In the genomic region with DNA sequence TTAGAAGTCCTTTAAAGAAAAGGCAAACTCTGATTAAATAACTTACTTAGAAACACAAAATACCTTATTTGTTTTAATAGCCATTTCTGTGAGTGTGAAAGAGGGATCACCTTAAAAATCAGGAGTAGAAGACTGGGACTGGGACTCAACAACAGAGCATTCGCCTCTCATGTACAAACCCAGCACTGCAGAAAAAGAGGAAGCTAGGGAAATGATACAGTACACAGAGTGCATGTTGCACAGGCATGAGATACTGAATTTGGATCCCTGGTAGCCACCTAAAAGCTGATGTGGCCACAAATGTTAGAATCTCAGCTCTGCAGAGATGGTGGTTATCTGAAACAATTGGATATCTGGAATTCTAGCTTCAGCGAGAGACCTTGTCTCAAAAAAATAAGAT, we compare ENCODE assay signal across 27 mouse cellular contexts. TPM values are rescaled to one million over a fixed set of nuclear protein-coding genes. Genes with fewer than 3 reads are reported as not detected.
A peak's percentile ranks its signal among the peaks of the same experiment; 100 is the strongest.
DNase-seq lines count a peak whose midpoint lies in the region; ATAC-seq and TF ChIP-seq lines count a peak whose summit lies in the region.
"Had no signal": no experiment of that assay in that cellular context is flagged by ENCODE, and none has a peak within 500 bp of the region (broad histone marks: within the 10 kb centered on the region; RNA-seq: fewer than 3 reads in every experiment).

No protein-coding gene starts in this region.

- no peaks in the 10 kb centered on the region for H3K36me3 ChIP-seq in stomach, postnatal 0 days (ENCODE audit: control insufficient read depth, insufficient read depth, low read length)
- H3K36me3 ChIP-seq: G1E had no signal

- 85% methylated on average over 2 of the region's 2 CpGs for WGBS in stomach, postnatal 0 days

- no peaks in the 10 kb centered on the region for H3K4me1 ChIP-seq in stomach, postnatal 0 days (replicated peaks; ENCODE audit: control insufficient read depth, insufficient read depth)

- no peaks in the 10 kb centered on the region for H3K27me3 ChIP-seq in stomach, postnatal 0 days (ENCODE audit: control insufficient read depth, insufficient read depth, low read length)

- TF ChIP-seq EP300 in stomach, postnatal 0 days (optimal IDR thresholded peaks at IDR 0.05) = no peak

- no peak overlapping the region for H3K4me2 ChIP-seq in stomach, postnatal 0 days (replicated peaks; ENCODE audit: low read depth)

- TF ChIP-seq CTCF in stomach, postnatal 0 days (IDR thresholded peaks at IDR 0.05; ENCODE audit: low read depth) = no peak

- no peak overlapping the region for H3K4me3 ChIP-seq in stomach, postnatal 0 days (ENCODE audit: low read depth, low read length)

- no peaks in the 10 kb centered on the region for H3K9me3 ChIP-seq in stomach, postnatal 0 days (ENCODE audit: control insufficient read depth, low read length)
- H3K9me3 ChIP-seq: G1E had no signal

- peak; percentile 63 for ATAC-seq in common myeloid progenitor, adult 5-6 weeks (replicated peaks; ENCODE audit: low read depth, poor library complexity, severe bottlenecking)
- peak; percentile 56 to 68; a peak in 3 of 4 replicates for ATAC-seq in hematopoietic stem cell, adult 5-6 weeks (replicated peaks in 1 of 2; ENCODE audit: insufficient read depth in 1 of 2, low FRiP score in 2 of 2, low TSS enrichment in 1 of 2, low read depth in 1 of 2, poor library complexity in 2 of 2, severe bottlenecking in 2 of 2)
- peak; percentile 61 for ATAC-seq in megakaryocyte progenitor cell, adult 5-6 weeks (replicated peaks; ENCODE audit: poor library complexity)
- ATAC-seq in stomach, postnatal 0 days (ENCODE audit: low FRiP score, low TSS enrichment) = no peak
- no peak for ATAC-seq in megakaryocyte, adult 5-6 weeks (ENCODE audit: poor library complexity, severe bottlenecking)
- ATAC-seq: activated CD4-positive, CD25-positive, alpha-beta regulatory T cell, adult 4 months; CD4-positive, CD25-positive, alpha-beta regulatory T cell, adult 4 months; Patski had no signal

- no peak for DNase-seq in adrenal gland, postnatal 25 days
- DNase-seq in stomach, postnatal 0 days (ENCODE audit: low spot score) = no peak
- DNase-seq: adrenal gland, adult 2 months; adrenal gland, adult 8-10 months; adrenal gland, postnatal 10 days; adrenal gland, postnatal 14 days; adrenal gland, postnatal 36 days; B cell, adult 2 months; cerebellum, adult 11 months; cerebellum, adult 11-12 months; cerebellum, adult 18-20 months; cerebellum, adult 2 months had no signal

- no peak overlapping the region for H3K9ac ChIP-seq in stomach, postnatal 0 days (ENCODE audit: low read length)

- no peak overlapping the region for H3K27ac ChIP-seq in stomach, postnatal 0 days (replicated peaks)

RNA-seq across cellular contexts. Expression of a gene that starts 16.9 kb away (rescaled TPM):
- total RNA-seq in common myeloid progenitor, adult 5-6 weeks (2017) = 0.29 and 0.32 TPM in 2 replicates
- total RNA-seq in hematopoietic stem cell, adult 5-6 weeks (2017) = 1.1 and 1.8 TPM in 2 replicates
- total RNA-seq in megakaryocyte progenitor cell, adult 5-6 weeks (2015) = 0.51 TPM in 1 of 2 replicates, not detected in the other
- 0.88 TPM in 1 of 2 replicates, not detected in the other for total RNA-seq in megakaryocyte progenitor cell, adult 5-6 weeks (2017)
- 0.18 TPM in 1 of 2 replicates, not detected in the other for total RNA-seq in adrenal gland, postnatal 25 days (2021)
- polyA plus RNA-seq in stomach, postnatal 0 days (2015; fragmentation: Nextera tagmentation; extraction: Ambion mirVana) = 3.7 and 3.8 TPM in 2 replicates
- 0.49 and 0.50 TPM in 2 replicates for total RNA-seq in megakaryocyte, adult 5-6 weeks (2015)
- 0.29 TPM in 1 of 2 replicates, not detected in the other for total RNA-seq in megakaryocyte, adult 5-6 weeks (2017)
- total RNA-seq: adrenal gland, postnatal 14 days; CH12.LX; MEL had no signal
- polyA plus RNA-seq: activated CD4-positive, CD25-positive, alpha-beta regulatory T cell, adult 4 months; C2C12 had no signal

RNA-seq across cellular contexts. Expression of a gene that starts 17.3 kb away (rescaled TPM):
- not detected in 2 replicates for total RNA-seq in common myeloid progenitor, adult 5-6 weeks (2017)
- total RNA-seq in hematopoietic stem cell, adult 5-6 weeks (2017) = not detected in 2 replicates
- not detected in 2 replicates for total RNA-seq in megakaryocyte progenitor cell, adult 5-6 weeks (2015)
- total RNA-seq in megakaryocyte progenitor cell, adult 5-6 weeks (2017) = not detected in 2 replicates
- total RNA-seq in adrenal gland, postnatal 25 days (2021) = not detected in 2 replicates
- 2.4 and 2.6 TPM in 2 replicates for polyA plus RNA-seq in stomach, postnatal 0 days (2015; fragmentation: Nextera tagmentation; extraction: Ambion mirVana)
- not detected in 2 replicates for total RNA-seq in megakaryocyte, adult 5-6 weeks (2015)
- not detected in 2 replicates for total RNA-seq in megakaryocyte, adult 5-6 weeks (2017)
- total RNA-seq: adrenal gland, adult 18-20 months; adrenal gland, adult 2 months; adrenal gland, adult 8-10 months; adrenal gland, postnatal 10 days; adrenal gland, postnatal 14 days; adrenal gland, postnatal 36 days; adrenal gland, postnatal 4 days; CH12.LX; ES-E14; MEL had no signal
- polyA plus RNA-seq: activated CD4-positive, CD25-positive, alpha-beta regulatory T cell, adult 4 months; adrenal gland, adult 2 months; brain, embryonic 14.5 days; C2C12; CD4-positive, CD25-positive, alpha-beta regulatory T cell, adult 4 months; cerebellum, adult 2 months; G1E had no signal

RNA-seq across cellular contexts. Expression of a gene that starts 20.5 kb away (rescaled TPM):
- 21.1 and 22.3 TPM in 2 replicates for total RNA-seq in common myeloid progenitor, adult 5-6 weeks (2017)
- 18.7 and 22.3 TPM in 2 replicates for total RNA-seq in hematopoietic stem cell, adult 5-6 weeks (2017)
- total RNA-seq in megakaryocyte progenitor cell, adult 5-6 weeks (2015) = 21.2 and 29.5 TPM in 2 replicates
- total RNA-seq in megakaryocyte progenitor cell, adult 5-6 weeks (2017) = 17.5 and 23.7 TPM in 2 replicates
- 10.9 and 13.6 TPM in 2 replicates for total RNA-seq in adrenal gland, postnatal 25 days (2021)
- 5.1 and 5.8 TPM in 2 replicates for polyA plus RNA-seq in stomach, postnatal 0 days (2015; fragmentation: Nextera tagmentation; extraction: Ambion mirVana)
- 8.7 and 14.4 TPM in 2 replicates for total RNA-seq in megakaryocyte, adult 5-6 weeks (2015)
- total RNA-seq in megakaryocyte, adult 5-6 weeks (2017) = 8.4 and 8.7 TPM in 2 replicates

RNA-seq across cellular contexts. Expression of a gene that starts 58.5 kb away (rescaled TPM):
- total RNA-seq in common myeloid progenitor, adult 5-6 weeks (2017) = not detected in 2 replicates
- not detected in 2 replicates for total RNA-seq in hematopoietic stem cell, adult 5-6 weeks (2017)
- total RNA-seq in megakaryocyte progenitor cell, adult 5-6 weeks (2015) = 0.02 TPM in 1 of 2 replicates, not detected in the other
- total RNA-seq in megakaryocyte progenitor cell, adult 5-6 weeks (2017) = not detected in 2 replicates
- 0.06 TPM in 1 of 2 replicates, not detected in the other for total RNA-seq in adrenal gland, postnatal 25 days (2021)
- polyA plus RNA-seq in stomach, postnatal 0 days (2015; fragmentation: Nextera tagmentation; extraction: Ambion mirVana) = 0.08 and 0.19 TPM in 2 replicates
- total RNA-seq in megakaryocyte, adult 5-6 weeks (2015) = not detected in 2 replicates
- 0.04 TPM in 1 of 2 replicates, not detected in the other for total RNA-seq in megakaryocyte, adult 5-6 weeks (2017)
- total RNA-seq: adrenal gland, postnatal 36 days; CH12.LX; MEL had no signal
- polyA plus RNA-seq: activated CD4-positive, CD25-positive, alpha-beta regulatory T cell, adult 4 months; G1E had no signal

Comparison
In these comparisons a context has a peak if more than half of its experiments do, and no peak if none do; other contexts are left out.
1. ATAC-seq: peak in common myeloid progenitor, adult 5-6 weeks (single experiment), hematopoietic stem cell, adult 5-6 weeks (2 of 2) and megakaryocyte progenitor cell, adult 5-6 weeks (single experiment); none in stomach, postnatal 0 days (single experiment) and megakaryocyte, adult 5-6 weeks (single experiment).